Mouse (Mus musculus) C2C12 (cell line): ENCODE measurements around the gene Saysd1. TPM values are rescaled to one million over a fixed set of nuclear protein-coding genes. Genes with fewer than 3 reads are reported as not detected.

Experiments used
- H3K27me3 ChIP-seq: one replicate; pipeline ENCODE4 v1.6.1; 2011; ENCODE audit not compliant: control insufficient read depth, insufficient read depth, insufficient read length
- H3K36me3 ChIP-seq: one replicate; pipeline ENCODE4 v1.6.1; 2011; ENCODE audit not compliant: control insufficient read depth, insufficient read depth
- H3K4me3 ChIP-seq: one replicate; pipeline ENCODE4 v1.5.1; 2011; ENCODE audit warnings: mild to moderate bottlenecking, control low read depth; ENCODE audit not compliant: poor library complexity, insufficient read depth, severe bottlenecking
- H3K79me2 ChIP-seq: one replicate; pipeline ENCODE4 v1.6.1; 2011; ENCODE audit not compliant: control insufficient read depth, insufficient read depth
- H3K79me3 ChIP-seq: one replicate; pipeline ENCODE4 v1.6.1; 2011; ENCODE audit warnings: low read depth, control low read depth
- H3ac ChIP-seq: one replicate; pipeline ENCODE3; 2011; ENCODE audit warnings: low read depth; ENCODE audit not compliant: control insufficient read depth, insufficient read length
- CEBPB ChIP-seq: IDR thresholded peaks from one replicate; pipeline ENCODE4 v1.6.1; 2011; ENCODE audit warnings: low read depth, mild to moderate bottlenecking, control low read depth, moderate library complexity
- CTCF ChIP-seq: IDR thresholded peaks from one replicate; pipeline ENCODE4 v1.5.1; 2011; ENCODE audit not compliant: control insufficient read depth, insufficient read depth, insufficient read length
- FOSL1 ChIP-seq: IDR thresholded peaks from one replicate; pipeline ENCODE4 v1.8.0; 2011; ENCODE audit warnings: mild to moderate bottlenecking, low read length; ENCODE audit not compliant: poor library complexity, insufficient read depth, severe bottlenecking
- MAX ChIP-seq: IDR thresholded peaks from one replicate; pipeline ENCODE4 v1.6.1; 2011; ENCODE audit warnings: mild to moderate bottlenecking, control low read depth
- MYOD1 ChIP-seq: IDR thresholded peaks from one replicate; pipeline ENCODE4 v1.6.1; 2011; ENCODE audit warnings: low read depth; ENCODE audit not compliant: control insufficient read depth, insufficient read length
- MYOG ChIP-seq: IDR thresholded peaks from one replicate; pipeline ENCODE4 v1.6.1; 2011; ENCODE audit not compliant: control insufficient read depth, insufficient read length; ENCODE audit errors: extremely low read depth
- USF1 ChIP-seq: IDR thresholded peaks from one replicate; pipeline ENCODE4 v1.6.1; 2011; ENCODE audit warnings: low read depth, mild to moderate bottlenecking, control low read depth, moderate library complexity
- polyA plus RNA-seq: library from polyadenylated mRNA; unstranded; fragments of >200 nt; fragmentation: generic; extraction: Trizol; gene quantifications from one replicate; pipeline ENCODE4 v1.2.1, GENCODE M21; 2012; ENCODE audit warnings: missing spikeins

Gene Saysd1
- polyA plus RNA-seq, 1 experiment: 8.0 TPM

GRCm38 (mm10) chr14:20175114-20175513 lies 36.8 kb upstream of the Saysd1 start:
- H3K79me2 ChIP-seq: peaks cover 100% of the 10 kb centered on the region
- TF ChIP-seq CTCF (no peak), FOSL1 (no peak), MYOD1 (no peak), CEBPB (no peak), MYOG (no peak), USF1 (no peak), MAX (no peak)
- H3ac ChIP-seq: no peak overlapping the region
- no peak overlapping the region for H3K4me3 ChIP-seq
- no peaks in the 10 kb centered on the region for H3K27me3 ChIP-seq
- H3K36me3 ChIP-seq: peaks cover 18% of the 10 kb centered on the region
- H3K79me3 ChIP-seq: peaks cover 74% of the 10 kb centered on the region

DNA sequence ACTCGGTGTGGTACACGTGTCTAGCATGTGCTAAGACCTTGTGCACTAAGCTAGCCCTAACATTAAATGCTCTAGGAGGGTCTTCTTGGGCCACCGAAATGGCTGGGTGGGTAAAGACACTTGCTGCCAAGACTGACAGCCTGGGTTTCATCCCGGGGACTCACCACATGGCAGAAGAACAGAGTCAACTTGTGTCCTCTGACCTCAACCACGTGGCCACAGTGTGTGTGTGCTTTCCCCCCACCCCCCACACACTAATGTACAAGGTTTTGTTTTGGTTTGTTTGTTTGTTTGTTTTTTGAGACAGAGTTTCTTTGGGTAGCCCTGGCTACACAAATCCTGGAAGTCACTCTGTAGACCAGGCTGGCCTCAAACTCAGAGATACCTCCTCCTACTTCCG lies 36.4 kb upstream of the Saysd1 start:
- no peak for TF ChIP-seq CTCF
- TF ChIP-seq MAX: no peak
- TF ChIP-seq MYOG: no peak
- TF ChIP-seq MYOD1: no peak
- no peak for TF ChIP-seq CEBPB
- no peak for TF ChIP-seq USF1
- TF ChIP-seq FOSL1: no peak
- H3K79me2 ChIP-seq: peaks cover 100% of the 10 kb centered on the region
- peaks cover 18% of the 10 kb centered on the region for H3K36me3 ChIP-seq
- H3K79me3 ChIP-seq: peaks cover 72% of the 10 kb centered on the region
- H3K27me3 ChIP-seq: no peaks in the 10 kb centered on the region
- H3K4me3 ChIP-seq: no peak overlapping the region
- no peak overlapping the region for H3ac ChIP-seq

DNA sequence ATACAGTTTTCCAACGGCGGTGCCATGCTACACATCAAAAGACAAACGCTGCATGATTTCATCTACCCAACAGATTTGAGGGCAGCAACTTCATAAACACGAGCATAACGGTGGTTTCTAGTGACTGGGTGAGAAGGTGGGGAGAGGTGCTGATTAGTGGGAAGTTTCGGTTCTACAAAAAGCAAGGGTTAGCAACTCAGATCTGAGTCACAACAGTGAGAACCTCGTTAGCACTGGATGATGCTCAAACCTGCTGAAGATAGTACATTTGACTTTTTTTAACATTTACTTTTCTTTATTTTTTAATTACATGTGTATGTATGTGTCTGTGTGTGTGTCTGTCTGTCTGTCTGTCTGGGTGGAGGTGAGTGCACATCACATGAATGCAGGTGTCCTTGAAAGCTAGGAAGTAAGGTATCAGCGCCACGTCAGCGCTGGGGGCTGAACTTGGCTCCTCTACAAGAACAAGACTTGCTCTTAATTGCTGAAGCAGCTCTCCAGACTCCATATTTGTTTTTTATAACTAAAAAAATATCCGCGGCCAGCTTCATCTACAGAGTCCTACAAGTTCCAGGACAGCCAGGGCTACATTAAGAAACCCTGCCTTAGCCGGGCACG lies 35.6 kb upstream of the Saysd1 start:
- no peak for TF ChIP-seq FOSL1
- TF ChIP-seq USF1: no peak
- no peak for TF ChIP-seq MAX
- TF ChIP-seq MYOG: no peak
- TF ChIP-seq CEBPB: no peak
- TF ChIP-seq MYOD1: no peak
- TF ChIP-seq CTCF: no peak
- Histone ChIP-seq H3K27me3 (no peaks in the 10 kb centered on the region), H3K36me3 (peaks cover 18% of the 10 kb centered on the region), H3K79me2 (peaks cover 99% of the 10 kb centered on the region), H3K79me3 (peaks cover 66% of the 10 kb centered on the region), H3ac (no peak overlapping the region), H3K4me3 (no peak overlapping the region)

GRCm38 (mm10) chr14:20172924-20173323 lies 34.6 kb upstream of the Saysd1 start:
- no peak overlapping the region for H3K4me3 ChIP-seq
- H3ac ChIP-seq: no peak overlapping the region
- H3K79me2 ChIP-seq: peaks cover 99% of the 10 kb centered on the region
- TF ChIP-seq CEBPB (no peak), USF1 (no peak), MYOD1 (no peak), MAX (no peak), CTCF (no peak), MYOG (no peak), FOSL1 (no peak)
- peaks cover 18% of the 10 kb centered on the region for H3K36me3 ChIP-seq
- H3K79me3 ChIP-seq: peaks cover 61% of the 10 kb centered on the region
- H3K27me3 ChIP-seq: no peaks in the 10 kb centered on the region

- peaks cover 99% of the 10 kb centered on the region for H3K79me2 ChIP-seq
- H3K27me3 ChIP-seq: no peaks in the 10 kb centered on the region
- peaks cover 59% of the 10 kb centered on the region for H3K79me3 ChIP-seq
- peaks cover 18% of the 10 kb centered on the region for H3K36me3 ChIP-seq
- TF ChIP-seq CEBPB (no peak), MYOD1 (no peak), USF1 (no peak), MAX (no peak), FOSL1 (no peak), CTCF (no peak)
- no peak overlapping the region for H3ac ChIP-seq
- H3K4me3 ChIP-seq: no peak overlapping the region
Observed at GRCm38 (mm10) chr14:20172509-20172908, 34.2 kb upstream of the Saysd1 start.

GRCm38 (mm10) chr14:20171840-20172239 lies 33.5 kb upstream of the Saysd1 start:
- peaks cover 99% of the 10 kb centered on the region for H3K79me2 ChIP-seq
- H3K4me3 ChIP-seq: no peak overlapping the region
- H3ac ChIP-seq: no peak overlapping the region
- TF ChIP-seq CEBPB (no peak), FOSL1 (no peak), MAX (no peak), MYOD1 (no peak), USF1 (no peak), CTCF (no peak), MYOG (no peak)
- peaks cover 18% of the 10 kb centered on the region for H3K36me3 ChIP-seq
- H3K27me3 ChIP-seq: no peaks in the 10 kb centered on the region
- peaks cover 55% of the 10 kb centered on the region for H3K79me3 ChIP-seq
